Mouse (Mus musculus): ENCODE results near the gene Wdr35.

- TF ChIP-seq EP300 (IDR thresholded peaks at IDR 0.05; ENCODE audit: low read depth) (no peak), CTCF (IDR thresholded peaks at IDR 0.05; ENCODE audit: low read depth) (no peak)
These were observed 97.4 kb downstream of the Wdr35 start for GRCm38 (mm10) chr12:9071058-9071457.
